Mouse (Mus musculus): Measurements from ENCODE around the gene Sdk2.

Gene Sdk2

GRCm38 (mm10) chr11:113742998-113743397 is 323.8 kb downstream of the Sdk2 start:
- DNase-seq (ENCODE audit: low spot score in 2 of 2) = no peak

GRCm38 (mm10) chr11:113740100-113740499 is 326.7 kb downstream of the Sdk2 start:
- no peak for DNase-seq (ENCODE audit: low spot score in 2 of 2)

- no peak for DNase-seq (ENCODE audit: low spot score in 2 of 2)
Observed at GRCm38 (mm10) chr11:113739213-113739612, 327.6 kb downstream of the Sdk2 start.

GRCm38 (mm10) chr11:113737912-113738311 is 328.9 kb downstream of the Sdk2 start:
- DNase-seq (ENCODE audit: low spot score in 2 of 2) = peak in 1 of 2 experiments; percentile 34

GRCm38 (mm10) chr11:113737553-113737854 is 329.3 kb downstream of the Sdk2 start:
- no peak for DNase-seq (ENCODE audit: low spot score in 2 of 2)

GRCm38 (mm10) chr11:113736848-113737552 is 329.8 kb downstream of the Sdk2 start:
- no peak for DNase-seq (ENCODE audit: low spot score in 2 of 2)

GRCm38 (mm10) chr11:113735151-113735550 is 331.7 kb downstream of the Sdk2 start:
- no peak for DNase-seq (ENCODE audit: low spot score in 2 of 2)

GRCm38 (mm10) chr11:113733631-113734364 is 333.0 kb downstream of the Sdk2 start:
- no peak for DNase-seq (ENCODE audit: low spot score in 2 of 2)

GRCm38 (mm10) chr11:113731945-113732612 is 334.8 kb downstream of the Sdk2 start:
- no peak for DNase-seq (ENCODE audit: low spot score in 2 of 2)

- no peak for DNase-seq (ENCODE audit: low spot score in 2 of 2)
Observed at GRCm38 (mm10) chr11:113730879-113731278, 336.0 kb downstream of the Sdk2 start.

- DNase-seq (ENCODE audit: low spot score in 2 of 2) = no peak
Observed at GRCm38 (mm10) chr11:113729917-113730316, 336.9 kb downstream of the Sdk2 start.

- no peak for DNase-seq (ENCODE audit: low spot score in 2 of 2)
Observed at GRCm38 (mm10) chr11:113729239-113729638, 337.6 kb downstream of the Sdk2 start.

GRCm38 (mm10) chr11:113727992-113728391 is 338.9 kb downstream of the Sdk2 start:
- no peak for DNase-seq (ENCODE audit: low spot score in 2 of 2)

- DNase-seq (ENCODE audit: low spot score in 2 of 2) = no peak
Observed at GRCm38 (mm10) chr11:113726994-113727888, 339.6 kb downstream of the Sdk2 start.
